Mouse (Mus musculus) central nervous system, embryonic 14 days (tissue): ENCODE measurements around the gene Mkrn2os. TPM values are rescaled to one million over a fixed set of nuclear protein-coding genes. Genes with fewer than 3 reads are reported as not detected.

Experiments used
- polyA plus RNA-seq: library from polyadenylated mRNA; depleted of rRNA; stranded (reverse); fragments of >200 nt; gene quantifications from 2 replicates; pipeline ENCODE4 v1.2.3, GENCODE M21; 2012; rRNA removed

Mkrn2os gene
- 0.04 and 0.10 TPM in 2 replicates for polyA plus RNA-seq

DNA sequence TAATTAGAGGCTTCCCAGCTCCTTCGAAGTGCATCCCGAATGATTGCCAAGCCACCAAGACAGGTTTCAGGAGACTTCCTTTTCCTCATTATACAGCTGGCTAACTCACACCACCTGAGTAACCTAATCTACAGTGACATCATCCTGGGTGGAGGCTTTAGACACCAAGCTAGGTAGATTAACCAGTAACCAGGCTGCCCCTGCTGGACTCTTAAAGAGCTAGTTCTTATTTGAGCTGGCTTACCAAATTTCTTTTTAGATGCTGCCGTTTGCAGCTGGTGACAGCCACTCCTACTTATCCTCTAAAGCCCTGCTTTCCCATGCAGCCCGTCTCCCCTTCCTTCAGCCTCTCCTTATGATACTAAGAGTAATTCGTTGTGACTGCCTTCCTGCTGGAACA, at the start of gene Mkrn2os:
Gene Mkrn2os, minus strand, starts transcription at position 119 of the 400 bp plus-strand sequence.

GRCm38 (mm10) chr6:115601715-115602523, 9.5 kb upstream of the Mkrn2os start, which contains the start of gene Mkrn2:
TSS of gene Mkrn2 (plus strand) at chr6:115601902.

DNA sequence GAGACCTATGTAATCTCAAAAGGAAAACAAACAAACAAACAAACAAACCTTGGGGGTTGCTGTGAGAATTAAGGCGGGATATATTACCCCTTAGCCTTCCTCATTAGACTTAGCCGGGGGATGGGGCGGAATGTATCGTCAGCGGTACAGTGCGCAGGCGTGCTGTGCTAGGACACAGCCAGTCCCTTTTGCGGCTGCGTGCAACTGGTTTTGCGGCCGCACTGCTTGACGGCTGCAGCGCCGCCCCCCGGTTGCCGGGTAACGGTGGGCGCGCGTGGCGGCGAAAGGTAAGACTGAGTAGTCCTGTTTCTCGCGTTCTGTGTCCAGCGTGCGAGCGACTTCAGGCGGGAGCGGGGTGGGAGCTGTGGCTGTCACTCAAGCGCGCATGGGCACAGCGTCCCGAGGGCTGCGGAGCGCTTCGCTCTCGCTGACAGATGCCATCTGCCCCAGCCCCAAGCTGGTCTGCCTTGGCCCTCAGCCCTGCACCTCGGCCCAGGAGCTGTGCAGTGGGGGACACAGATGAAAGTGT, 47.9 kb downstream of the Mkrn2os start, which contains the start of gene Tsen2:
Gene Tsen2, plus strand, starts transcription at position 223 of the 529 bp plus-strand sequence.

Other genes with a start within 250 kb of the Mkrn2os start
- 0.32 and 0.81 TPM in 2 replicates for gene Pparg, start 231.6 kb downstream of the Mkrn2os start, polyA plus RNA-seq
- 20.6 and 21.8 TPM in 2 replicates for gene Tsen2, start 47.9 kb downstream of the Mkrn2os start, polyA plus RNA-seq
- 30.2 and 37.3 TPM in 2 replicates for gene Mkrn2, start 9.3 kb upstream of the Mkrn2os start, polyA plus RNA-seq
- gene Raf1, start 84.1 kb upstream of the Mkrn2os start, polyA plus RNA-seq = 238 and 260 TPM in 2 replicates
- gene Tmem40, start 169.8 kb upstream of the Mkrn2os start, polyA plus RNA-seq = 1.2 and 1.5 TPM in 2 replicates
- gene Cand2, start 182.0 kb upstream of the Mkrn2os start, polyA plus RNA-seq = 30.7 and 32.0 TPM in 2 replicates
- gene Rpl32, start 216.2 kb upstream of the Mkrn2os start, polyA plus RNA-seq = 1,587 and 1,726 TPM in 2 replicates
- gene Efcab12, start 245.8 kb upstream of the Mkrn2os start, polyA plus RNA-seq = 4.1 and 4.2 TPM in 2 replicates